Mouse (Mus musculus): ENCODE measurements around the gene Gorasp2.

The Gorasp2 gene

DNA sequence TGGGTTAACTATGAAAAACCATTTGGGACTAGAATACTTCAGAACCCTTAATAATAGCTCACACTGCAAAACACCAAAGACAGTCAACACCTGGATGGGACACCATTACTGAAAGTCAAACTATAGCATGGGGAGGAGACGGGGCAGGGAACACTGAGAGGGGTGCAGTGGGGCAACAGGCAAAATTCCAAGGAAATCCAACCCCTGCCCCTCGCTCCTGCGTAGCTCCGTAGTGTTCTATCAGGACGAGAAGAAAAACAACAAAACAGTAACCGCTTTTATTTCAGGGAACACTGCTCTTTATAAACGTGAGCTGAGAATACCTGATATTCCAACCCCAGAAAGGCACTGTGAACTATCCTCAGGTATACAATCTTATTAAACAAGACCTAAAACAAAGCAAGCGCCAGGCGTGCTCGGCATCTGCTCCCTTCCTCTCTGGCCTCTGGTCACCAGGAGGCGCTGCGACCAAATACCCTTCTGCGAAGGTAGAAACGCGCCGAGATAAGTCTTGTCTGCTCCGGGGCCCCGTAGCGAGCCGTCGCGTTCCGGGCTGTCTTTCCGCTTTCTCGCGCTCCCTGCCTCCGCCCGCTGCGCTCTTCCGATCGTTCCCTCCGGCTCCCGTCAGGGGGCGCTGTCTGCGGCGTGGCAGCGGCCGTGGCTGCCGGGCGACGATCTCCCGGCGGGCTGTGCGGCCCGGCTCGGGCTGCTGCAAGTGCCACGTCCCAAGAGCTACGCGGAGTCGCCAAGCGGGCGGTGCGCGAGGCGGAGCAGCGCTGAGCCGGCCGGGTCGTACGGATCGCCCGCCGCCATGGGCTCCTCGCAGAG, at the start of gene Gorasp2:
Gene Gorasp2, plus strand, starts transcription at position 690 of the 828 bp plus-strand sequence.
- peak; percentile 89 to 93 for DNase-seq (ENCODE audit: low spot score in 2 of 2)

DNA sequence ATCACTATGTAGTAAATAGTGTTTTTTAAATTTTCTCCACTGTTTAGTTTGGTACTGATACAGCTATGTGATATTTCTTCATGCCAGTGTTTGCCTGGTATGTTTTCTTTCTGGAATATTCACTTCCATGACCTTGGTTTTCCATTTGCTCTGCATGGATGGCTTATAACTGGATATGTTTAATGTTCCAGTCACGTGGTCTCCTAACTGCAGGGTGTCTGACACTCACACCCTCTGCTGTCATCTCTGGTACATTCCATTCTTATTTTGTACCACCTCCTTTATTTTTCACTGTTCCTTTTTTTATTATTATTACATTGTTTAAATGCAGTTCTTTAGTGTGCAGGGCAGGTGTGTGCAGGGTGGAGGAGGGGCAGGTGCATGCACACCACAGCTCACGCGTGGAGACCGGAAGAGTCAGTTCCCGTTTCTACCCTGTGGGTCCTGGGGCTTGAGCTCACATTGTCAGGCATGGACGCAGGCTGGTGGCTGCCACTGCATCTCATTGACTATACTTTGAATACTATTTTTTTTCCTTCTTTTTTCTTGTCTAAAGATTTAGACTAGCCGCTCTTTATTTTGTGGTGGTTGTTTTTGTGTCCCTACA, 46.5 kb upstream of the Gorasp2 start:
- DNase-seq (ENCODE audit: low spot score in 2 of 2): no peak

DNA sequence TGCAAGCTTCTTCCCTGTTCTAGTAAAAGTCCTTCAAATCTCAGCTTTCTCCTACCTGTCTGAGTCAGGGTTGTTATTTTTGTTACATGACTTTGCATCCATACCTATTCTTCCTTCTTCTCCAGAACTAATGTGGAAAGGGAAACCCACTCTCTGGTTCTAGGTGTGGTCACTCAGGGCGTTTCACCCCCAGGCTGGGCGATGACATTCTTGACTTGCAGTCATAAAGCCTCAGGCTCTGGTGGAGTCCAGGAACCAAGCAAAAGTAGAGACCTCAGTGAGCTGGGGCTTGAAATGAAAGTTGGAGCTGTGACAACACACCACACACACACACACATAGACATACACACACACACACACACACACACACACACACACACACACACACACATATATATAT, 45.3 kb upstream of the Gorasp2 start:
- no peak for DNase-seq (ENCODE audit: low spot score in 2 of 2)

DNA sequence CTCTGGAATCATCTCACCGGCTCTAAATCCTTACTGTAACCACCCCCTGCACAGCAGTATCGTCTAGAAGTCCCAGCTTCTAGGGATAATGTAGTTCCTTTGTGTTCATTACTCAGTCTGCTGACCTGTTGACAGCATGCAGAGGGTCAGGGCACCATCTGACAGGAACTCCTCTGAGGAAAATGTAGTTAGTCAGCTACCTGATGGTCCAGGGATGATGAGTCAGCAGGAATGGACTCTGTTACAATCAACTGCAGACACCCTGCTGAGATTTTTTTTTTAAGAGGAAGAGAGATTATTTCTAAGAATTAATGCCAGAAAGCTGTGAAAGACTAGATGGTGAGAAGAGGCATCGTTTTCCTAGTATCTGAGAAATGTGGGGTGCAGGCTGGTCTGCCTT, 44.8 kb upstream of the Gorasp2 start:
- DNase-seq (ENCODE audit: low spot score in 2 of 2): no peak

DNA sequence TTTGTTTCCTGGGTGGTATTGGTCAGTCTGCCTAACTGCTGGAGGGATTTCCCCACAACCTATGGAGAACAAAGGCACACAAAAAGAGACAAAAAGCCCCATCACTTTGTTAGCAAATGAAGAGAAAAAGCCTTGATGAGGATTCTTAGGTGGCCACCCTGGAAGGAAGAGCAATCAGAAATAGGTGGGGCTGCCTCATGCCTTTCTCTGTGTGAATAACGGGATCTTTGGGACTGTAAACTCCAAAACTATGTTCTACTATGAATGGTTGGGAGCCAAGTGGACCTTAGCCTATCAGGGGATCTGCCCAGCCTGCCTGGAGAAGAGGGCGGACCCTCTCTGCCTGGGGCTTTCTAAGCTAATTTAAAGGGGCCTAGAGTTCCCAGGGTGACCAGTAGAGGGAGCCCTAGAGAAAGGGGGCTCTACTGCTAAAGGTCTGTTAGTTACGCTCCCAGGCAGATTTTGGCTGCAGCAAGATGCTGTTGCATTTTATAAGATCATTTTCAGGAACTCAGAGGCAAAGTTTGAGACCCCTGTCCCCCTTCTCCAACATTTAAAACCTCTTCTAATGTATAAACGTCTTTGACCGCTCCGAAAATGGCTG, 42.0 kb upstream of the Gorasp2 start:
- no peak for DNase-seq (ENCODE audit: low spot score in 2 of 2)

DNA sequence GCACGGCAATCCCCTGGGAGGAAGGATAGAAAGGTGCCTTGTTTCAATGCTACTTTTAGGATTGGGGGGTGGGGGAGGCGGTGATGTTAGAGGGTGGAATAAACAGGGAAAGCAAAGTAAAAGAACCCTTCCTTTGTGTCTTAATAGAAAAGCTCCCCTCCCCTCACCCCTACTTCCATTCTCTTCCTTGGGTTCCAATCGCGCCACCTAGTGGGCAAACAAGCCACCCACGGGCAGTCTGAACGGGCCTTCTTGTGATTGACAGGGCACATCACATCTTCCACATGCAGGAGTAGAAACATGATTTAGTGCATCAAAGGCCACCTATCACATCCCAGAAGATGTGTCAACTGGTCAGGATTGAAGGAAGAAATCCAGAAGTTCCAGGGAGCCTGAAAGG, 41.2 kb upstream of the Gorasp2 start:
- peak; percentile 30 to 32 for DNase-seq (ENCODE audit: low spot score in 2 of 2)

DNA sequence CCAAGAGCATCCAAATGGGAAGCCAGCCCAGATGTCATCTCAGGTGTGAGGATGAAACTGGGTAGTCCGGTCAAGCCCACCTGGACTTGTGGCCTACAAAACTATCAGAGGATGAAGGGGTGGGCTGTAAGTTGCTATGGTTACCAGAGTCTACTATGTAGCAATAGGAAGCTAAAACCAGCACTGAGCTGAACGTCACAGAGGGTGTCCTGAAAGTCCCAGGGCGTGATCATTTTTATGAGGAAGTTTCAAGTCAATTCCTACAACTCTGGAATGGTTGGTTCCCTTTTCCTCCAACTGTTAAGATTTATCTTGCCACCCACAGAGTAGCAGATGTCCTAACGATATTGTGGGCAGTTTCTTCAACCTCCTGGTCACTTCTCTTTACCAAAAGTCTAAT, 39.1 kb upstream of the Gorasp2 start:
- no peak for DNase-seq (ENCODE audit: low spot score in 2 of 2)

DNA sequence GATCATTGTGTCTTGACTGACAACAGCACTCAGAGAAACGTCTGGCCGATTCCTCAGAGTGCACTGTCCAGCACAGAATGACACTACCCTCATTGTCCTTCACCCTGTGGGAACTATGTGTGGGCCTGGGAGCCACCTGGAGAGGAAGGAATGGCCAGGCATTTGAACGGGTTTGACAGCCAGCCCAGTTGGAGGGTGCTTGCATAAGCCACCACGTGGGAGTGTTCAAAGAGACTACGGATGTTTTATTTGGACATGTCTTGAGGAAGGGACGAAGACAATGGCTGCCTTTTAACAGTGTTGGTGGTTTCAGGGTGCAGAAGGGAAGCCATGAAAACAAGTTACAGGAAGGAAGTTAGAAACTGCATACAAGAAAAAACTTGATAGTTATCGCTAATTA, 35.6 kb upstream of the Gorasp2 start:
- no peak for DNase-seq (ENCODE audit: low spot score in 2 of 2)

DNA sequence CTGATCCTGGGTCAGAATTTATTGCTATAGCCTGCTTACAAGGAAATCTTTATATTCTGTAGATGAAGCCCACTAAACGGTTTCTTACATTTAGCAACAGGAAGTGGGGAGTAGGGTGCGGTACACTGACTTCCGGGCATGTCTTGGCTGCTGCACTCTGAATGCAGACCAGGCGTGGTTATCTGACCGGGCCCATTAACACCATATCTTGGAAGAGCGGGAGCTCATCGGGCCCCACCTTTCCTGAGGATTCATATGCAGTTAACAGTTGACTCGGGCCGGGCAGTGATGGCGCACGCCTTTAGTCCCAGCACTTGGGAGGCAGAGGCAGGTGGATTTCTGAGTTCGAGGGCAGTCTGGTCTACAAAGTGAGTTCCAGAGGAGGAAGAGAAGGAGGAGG, 33.0 kb upstream of the Gorasp2 start:
- DNase-seq (ENCODE audit: low spot score in 2 of 2): no peak

DNA sequence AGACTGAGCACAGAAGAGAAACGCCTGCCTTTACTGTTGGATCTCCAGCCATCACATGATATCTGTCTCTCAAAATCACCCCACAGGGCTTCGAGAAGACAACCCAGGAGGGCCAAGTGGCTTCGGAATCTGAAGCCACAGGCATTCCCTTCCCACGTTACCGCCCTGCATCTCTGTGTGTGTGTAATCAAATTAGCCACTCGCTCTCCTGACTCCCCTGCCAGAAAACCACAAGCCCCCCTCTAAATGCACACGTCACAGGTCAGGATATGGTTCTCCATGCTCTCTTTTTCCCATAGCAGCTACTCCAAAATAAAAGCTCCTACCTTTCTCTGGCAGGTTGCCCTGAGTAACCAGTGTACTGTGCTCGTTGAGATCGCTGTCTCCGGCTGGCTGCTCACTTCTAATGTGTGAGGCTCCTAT, 32.0 kb upstream of the Gorasp2 start:
- peak in 1 of 2 experiments; percentile 13 for DNase-seq (ENCODE audit: low spot score in 2 of 2)

DNA sequence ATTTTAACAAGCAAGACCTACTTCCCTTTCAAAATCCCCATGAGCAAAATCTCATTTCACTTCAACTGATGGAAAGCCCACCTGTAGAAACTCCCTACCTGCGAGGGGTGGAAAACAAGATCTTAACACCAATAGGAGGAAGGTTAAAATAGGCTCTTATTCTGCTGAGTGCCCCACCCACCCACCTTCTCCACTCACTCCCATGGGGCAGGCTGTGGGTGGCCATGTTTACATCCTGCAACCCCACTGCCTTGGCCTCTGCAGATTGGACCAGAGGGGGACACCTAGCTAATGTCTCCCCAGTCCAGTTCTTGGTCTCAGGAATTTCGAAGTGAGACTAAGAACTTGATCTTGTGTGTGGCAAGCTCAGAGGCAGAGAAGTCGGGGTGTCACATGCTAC, 31.5 kb upstream of the Gorasp2 start:
- DNase-seq (ENCODE audit: low spot score in 2 of 2): no peak

DNA sequence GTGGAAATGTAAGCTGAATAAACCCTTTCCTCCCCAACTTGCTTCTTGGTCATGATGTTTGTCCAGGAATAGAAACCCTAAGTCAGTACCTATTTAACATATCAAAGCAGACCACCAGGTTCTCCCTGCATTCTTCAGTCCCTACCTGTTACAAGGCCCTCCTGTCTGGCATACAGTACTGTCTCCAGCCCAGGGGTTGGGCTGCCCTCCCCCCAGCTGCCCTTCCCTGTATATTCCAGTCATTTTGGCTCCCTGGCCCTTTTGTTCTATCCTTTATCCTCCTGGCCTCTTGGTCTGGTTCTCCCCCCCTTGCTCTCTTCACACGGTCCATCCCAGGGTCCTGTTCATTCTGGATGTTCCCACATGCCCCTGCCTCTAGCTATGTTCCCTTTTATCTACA, 30.1 kb upstream of the Gorasp2 start:
- DNase-seq (ENCODE audit: low spot score in 2 of 2): no peak

DNA sequence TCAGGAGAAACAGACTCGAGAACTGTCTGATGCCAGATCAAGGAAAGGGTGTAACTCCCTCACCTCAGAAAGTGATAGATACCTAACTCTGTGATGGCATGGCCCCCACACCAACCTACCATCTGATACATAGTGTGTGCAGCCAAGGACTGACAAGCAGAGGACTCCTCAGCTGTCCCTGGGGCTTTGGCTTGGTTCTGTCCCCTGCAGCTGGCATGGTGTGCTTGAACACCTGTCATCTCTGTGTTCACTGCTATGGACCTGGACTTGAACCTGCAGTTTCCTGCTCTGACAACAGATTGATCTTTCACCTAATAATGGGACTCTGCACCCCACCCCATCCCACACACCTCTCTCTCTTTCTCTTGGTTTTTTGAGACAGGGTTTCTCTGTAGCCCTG, 29.0 kb upstream of the Gorasp2 start:
- DNase-seq (ENCODE audit: low spot score in 2 of 2): no peak

DNA sequence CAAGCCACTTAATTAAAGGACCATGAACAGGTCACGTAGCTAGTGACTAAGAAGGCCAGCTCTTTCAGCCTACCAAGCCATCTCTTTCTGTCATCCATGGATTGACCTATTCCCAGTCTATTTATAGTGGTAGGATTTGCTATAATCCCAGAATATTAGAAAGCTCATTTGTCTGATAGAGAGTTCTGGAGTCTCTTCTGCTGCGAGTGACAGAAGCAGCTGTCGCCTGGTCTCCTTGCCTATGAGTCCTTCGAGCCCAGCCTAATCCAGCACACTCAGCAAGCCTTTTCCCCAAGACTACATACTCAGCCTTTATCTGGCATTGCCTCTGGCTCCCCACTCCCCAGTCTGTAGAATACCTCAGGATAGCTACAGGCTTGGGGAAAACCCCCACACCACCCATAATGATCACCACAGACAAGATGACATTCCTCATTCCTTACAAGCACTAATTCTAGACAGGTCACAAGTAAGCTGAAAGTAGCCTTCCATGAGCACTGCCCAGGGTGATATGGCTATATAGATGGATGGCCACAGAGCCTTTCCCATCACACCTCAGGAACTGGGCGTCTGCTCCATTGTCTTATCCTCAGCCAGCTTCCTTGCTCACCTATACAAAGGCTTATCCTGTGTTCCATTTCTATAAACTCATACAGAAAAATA, 27.2 kb upstream of the Gorasp2 start:
- no peak for DNase-seq (ENCODE audit: low spot score in 2 of 2)

DNA sequence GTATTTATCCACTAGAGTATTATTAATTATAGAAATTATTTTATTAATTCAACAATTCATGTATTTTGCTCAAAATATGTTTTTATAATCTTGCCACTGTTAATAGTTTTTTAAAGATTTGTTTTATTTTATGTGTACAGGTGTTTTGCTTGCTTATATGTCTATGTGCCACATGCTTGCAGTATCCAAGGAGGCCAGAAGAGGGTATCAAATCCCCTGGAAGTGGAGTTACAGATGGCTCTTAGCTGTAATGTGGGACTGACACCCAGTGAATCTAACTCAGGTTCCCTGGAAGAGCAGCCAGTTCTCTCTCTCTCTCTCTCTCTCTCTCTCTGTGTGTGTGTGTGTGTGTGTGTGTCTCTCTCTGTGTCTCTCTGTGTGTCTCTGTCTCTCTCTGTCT, 20.4 kb upstream of the Gorasp2 start:
- DNase-seq (ENCODE audit: low spot score in 2 of 2): no peak

DNA sequence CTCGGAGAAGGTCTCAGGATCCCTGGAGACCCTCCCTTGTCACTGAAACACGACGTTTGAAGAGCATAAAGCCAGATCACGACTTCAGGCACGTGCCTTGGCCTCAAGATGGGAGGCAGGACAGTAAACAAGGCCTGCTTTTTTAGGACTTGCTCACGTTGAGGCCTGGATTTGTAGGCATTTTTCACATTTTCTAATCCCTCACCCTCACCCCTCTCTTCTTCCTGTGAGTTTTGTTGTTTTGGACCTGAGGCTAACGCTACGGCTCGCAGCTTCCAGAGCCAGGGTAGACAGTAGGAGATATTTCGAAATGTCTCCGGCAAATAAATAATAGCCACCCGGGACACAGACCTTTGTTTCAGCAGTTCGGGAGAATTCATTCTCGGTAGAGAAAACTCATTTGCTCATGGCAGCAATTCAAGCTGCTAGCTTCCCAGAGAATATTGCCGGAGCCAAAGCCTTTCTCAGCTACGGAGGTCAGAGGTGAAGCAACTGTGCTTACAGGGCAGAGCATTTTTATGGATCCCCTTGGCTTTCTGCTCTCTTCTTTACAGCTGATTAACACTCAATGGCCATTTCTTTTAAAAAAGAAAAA, 18.3 kb upstream of the Gorasp2 start:
- no peak for DNase-seq (ENCODE audit: low spot score in 2 of 2)

DNA sequence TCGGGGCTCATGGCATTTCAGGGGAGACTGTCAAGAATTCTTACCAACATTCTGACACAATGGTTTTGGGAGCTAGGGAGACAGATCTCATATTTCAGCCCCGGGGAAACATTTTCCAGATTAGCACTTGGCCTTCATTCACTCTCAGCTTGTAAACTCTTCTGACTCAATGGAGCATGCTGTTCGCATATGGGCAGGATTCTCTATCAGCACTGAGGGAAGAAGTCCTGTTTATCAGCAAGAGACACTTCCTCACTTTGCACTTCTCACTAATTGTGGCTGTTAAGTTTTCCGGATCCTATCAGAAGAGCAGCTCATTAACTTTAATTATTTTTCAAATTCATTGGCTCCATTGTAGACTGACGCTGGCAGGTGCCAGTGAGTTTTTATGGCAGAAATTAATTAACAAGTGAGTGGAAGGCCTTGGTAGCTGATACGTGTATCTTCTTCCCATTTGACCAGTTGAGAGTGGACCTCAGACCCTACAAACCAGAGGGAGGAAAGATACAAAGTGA, 16.1 kb upstream of the Gorasp2 start:
- DNase-seq (ENCODE audit: low spot score in 2 of 2): no peak

DNA sequence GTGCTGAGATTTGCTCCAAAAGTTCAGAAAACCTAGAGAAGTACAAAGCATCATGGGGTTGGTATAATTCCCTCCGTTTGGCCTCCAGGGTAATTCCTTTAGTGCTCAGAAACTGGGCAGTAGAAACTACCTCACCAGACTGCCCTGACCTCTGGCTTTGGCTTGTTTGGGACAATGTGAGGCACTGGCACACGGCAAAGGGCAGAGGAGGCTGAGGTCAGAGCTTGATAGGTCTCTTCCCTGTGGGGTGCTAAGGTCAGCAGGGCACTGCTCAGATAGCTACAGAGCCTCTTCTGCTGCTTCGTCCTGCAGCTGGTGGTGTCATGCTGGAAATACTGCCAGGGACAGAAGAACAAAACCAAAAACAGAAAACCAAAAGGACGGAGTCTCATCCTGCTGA, 13.7 kb upstream of the Gorasp2 start:
- DNase-seq (ENCODE audit: low spot score in 2 of 2): no peak

DNA sequence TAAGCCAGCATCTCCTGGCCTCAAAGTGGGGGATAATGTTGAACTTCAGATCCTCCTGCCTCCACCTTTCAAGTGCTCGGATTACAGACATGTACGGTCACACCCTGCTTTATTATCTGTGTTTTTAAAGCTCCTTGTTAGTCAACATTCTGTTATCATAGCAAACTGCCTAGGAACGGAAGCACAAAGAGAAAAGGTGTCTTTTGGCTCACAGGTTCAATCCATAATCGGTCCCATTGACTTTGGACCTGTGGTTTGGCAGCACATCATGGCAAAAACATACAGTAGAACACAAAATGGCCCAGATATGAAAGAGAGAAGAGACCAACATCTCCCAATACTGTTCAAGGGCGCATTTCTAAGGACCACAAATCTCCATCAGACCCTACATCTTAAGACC, 13.1 kb upstream of the Gorasp2 start:
- DNase-seq (ENCODE audit: low spot score in 2 of 2): no peak

DNA sequence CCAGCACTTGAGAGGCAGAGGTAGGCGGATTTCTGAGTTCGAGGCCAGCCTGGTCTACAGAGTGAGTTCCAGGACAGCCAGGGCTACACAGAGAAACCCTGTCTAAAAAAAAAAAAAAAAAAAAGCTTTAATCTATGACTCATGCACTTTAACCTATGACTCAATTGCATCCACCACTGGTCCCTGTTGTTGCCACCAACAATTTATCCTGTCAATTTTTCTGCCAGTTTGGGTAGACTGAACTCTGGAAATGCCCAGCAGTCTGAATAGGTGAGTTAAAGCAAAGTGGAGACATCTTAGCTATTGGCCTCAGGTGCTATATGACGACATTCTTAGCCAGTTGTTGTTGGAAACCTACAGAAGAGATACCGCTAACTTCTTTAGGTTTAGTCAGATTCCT, 11.9 kb upstream of the Gorasp2 start:
- DNase-seq (ENCODE audit: low spot score in 2 of 2): no peak

DNA sequence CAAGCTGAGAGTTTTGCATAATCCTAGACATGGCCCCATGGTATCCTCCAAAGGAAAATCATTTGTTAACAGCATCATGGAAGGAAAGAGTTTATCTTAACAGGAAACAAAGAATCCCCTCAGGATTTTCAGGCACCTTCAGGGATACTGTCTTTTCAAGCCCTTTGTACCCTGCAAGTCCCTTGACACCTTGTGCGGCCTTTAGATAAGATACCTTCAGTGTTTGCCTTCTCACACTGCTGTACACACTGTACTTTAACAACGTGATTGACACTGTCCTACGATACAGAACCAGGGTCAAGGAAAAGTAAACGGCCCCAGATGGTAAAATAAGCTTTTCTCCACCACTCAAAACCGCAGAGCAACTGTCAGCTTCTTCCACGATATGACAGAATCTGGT, 9.6 kb upstream of the Gorasp2 start:
- DNase-seq (ENCODE audit: low spot score in 2 of 2): no peak

DNA sequence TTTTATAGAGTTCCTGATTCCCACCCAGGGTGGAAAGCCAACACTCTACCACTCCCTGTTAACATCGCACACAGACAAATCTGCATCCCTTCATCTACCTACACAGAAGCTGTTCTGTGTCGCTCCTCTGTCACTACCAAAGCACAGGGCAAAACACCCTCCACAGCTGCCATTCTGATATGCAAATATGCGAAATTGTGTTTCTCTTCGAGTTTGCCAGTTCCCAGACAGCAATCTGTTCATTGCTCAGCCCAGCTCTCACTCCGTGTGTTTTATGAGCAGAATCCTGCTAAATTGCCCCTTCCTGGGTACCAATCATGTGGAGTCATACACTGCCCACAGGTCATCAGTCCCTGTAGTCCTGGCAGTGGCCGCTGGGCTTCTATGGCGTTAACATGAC, 4.3 kb upstream of the Gorasp2 start:
- no peak for DNase-seq (ENCODE audit: low spot score in 2 of 2)

All from frontal cortex, postnatal 14 days (tissue).